17 mouse cellular contexts compared by ENCODE assay signal in the genomic region with DNA sequence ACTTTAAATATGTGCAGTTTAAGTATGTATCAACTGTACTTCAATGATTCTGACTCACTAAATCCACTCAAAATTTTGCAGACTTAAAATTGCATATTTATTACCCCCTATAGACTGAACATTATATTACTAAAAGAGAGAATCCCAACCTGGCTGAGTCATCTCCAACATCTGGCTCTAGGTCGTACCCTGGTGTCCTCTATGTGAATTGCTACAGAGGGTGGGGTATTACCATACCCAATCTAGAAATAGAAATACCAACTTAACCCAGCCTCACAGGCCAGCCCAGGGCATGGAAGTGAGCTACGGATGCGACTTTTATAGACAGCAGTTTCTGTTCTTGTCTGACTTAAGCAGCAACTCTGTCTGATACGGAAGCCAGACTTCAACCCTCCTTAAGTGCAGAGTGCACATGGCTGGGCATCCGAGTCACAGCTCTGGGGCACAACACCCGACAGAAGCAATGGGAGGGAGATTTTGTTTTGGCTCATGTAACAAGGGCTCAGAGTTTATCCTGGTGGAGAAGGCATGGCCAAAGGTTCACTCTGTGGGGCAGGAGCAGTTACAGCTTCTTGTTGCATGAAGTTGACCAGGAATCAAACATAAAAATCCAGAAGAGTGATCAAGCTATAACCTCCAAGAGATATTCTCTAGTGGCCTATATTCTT. TPM values are rescaled to one million over a fixed set of nuclear protein-coding genes. Genes with fewer than 3 reads are reported as not detected.
A peak's percentile ranks its signal among the peaks of the same experiment; 100 is the strongest.
DNase-seq lines count a peak whose midpoint lies in the region; TF ChIP-seq lines count a peak whose summit lies in the region.
"Had no signal": no experiment of that assay in that cellular context is flagged by ENCODE, and none has a peak within 500 bp of the region (broad histone marks: within the 10 kb centered on the region; RNA-seq: fewer than 3 reads in every experiment).

No protein-coding gene starts in this region.

- no peak for DNase-seq in layer of hippocampus, adult 2 months (ENCODE audit: low spot score in 2 of 2)
- no peak for DNase-seq in layer of hippocampus, postnatal 10 days (ENCODE audit: low spot score in 2 of 2)
- peak; percentile 19 for DNase-seq in 416B (ENCODE audit: low read depth)
- DNase-seq in brain, adult 2 months (ENCODE audit: low read depth, low spot score), result peak; percentile 27
- peak; percentile 73 for DNase-seq in layer of hippocampus, adult 9-11 months
- no peak for DNase-seq in spleen, postnatal 10 days (ENCODE audit: low spot score in 2 of 2)
- no peak for DNase-seq in lung, postnatal 36 days
- DNase-seq: cerebellum, postnatal 14 days; heart, postnatal 36 days; lung, embryonic 14.5 days; retina, postnatal 1 day; right cerebral cortex, postnatal 4 days had no signal

- no peak overlapping the region for H3K27ac ChIP-seq in layer of hippocampus, adult 2 months
- H3K27ac ChIP-seq: forebrain, embryonic 12.5 days; hindbrain, embryonic 15.5 days; limb, embryonic 13.5 days had no signal

- peak; percentile 17; the same call in 1 of the 2 replicates for TF ChIP-seq CTCF in layer of hippocampus, adult 2 months (conservative IDR thresholded peaks at IDR 0.05)

- H3K4me3 ChIP-seq in layer of hippocampus, adult 2 months, result no peak overlapping the region
- H3K4me3 ChIP-seq: forebrain, embryonic 12.5 days; hindbrain, embryonic 15.5 days; limb, embryonic 13.5 days had no signal

RNA-seq across cellular contexts. Expression of gene Afm, which starts 6.3 kb away (rescaled TPM):
- not detected for total RNA-seq in layer of hippocampus, adult 2 months (2021)
- not detected for total RNA-seq in layer of hippocampus, postnatal 10 days (2021)
- total RNA-seq: heart, postnatal 36 days; megakaryocyte, adult 5-6 weeks had no signal

RNA-seq across cellular contexts. Expression of gene Afp, which starts 21.9 kb away (rescaled TPM):
- total RNA-seq in layer of hippocampus, adult 2 months (2021), result not detected
- total RNA-seq in layer of hippocampus, postnatal 10 days (2021), result not detected
- total RNA-seq: adrenal gland, adult 18-20 months; heart, postnatal 36 days; megakaryocyte, adult 5-6 weeks had no signal

RNA-seq across cellular contexts. Expression of gene 5830473C10Rik, which starts 48.5 kb away (rescaled TPM):
- total RNA-seq in layer of hippocampus, adult 2 months (2021), result not detected
- under 1 TPM in 1 of 2 experiments, not detected in 1; 0.21 TPM for total RNA-seq in layer of hippocampus, postnatal 10 days (2021)
- total RNA-seq: adrenal gland, adult 18-20 months; heart, postnatal 36 days; megakaryocyte, adult 5-6 weeks had no signal

RNA-seq across cellular contexts. Expression of gene Alb, which starts 51.7 kb away (rescaled TPM):
- total RNA-seq in layer of hippocampus, adult 2 months (2021), result not detected
- total RNA-seq in layer of hippocampus, postnatal 10 days (2021), result not detected
- total RNA-seq: heart, postnatal 36 days; megakaryocyte, adult 5-6 weeks had no signal

Comparison
In these comparisons a context has a peak if more than half of its experiments do, and no peak if none do; other contexts are left out.
1. DNase-seq: peak in 416B (single experiment), brain, adult 2 months (single experiment) and layer of hippocampus, adult 9-11 months (single experiment); none in layer of hippocampus, adult 2 months (0 of 2), layer of hippocampus, postnatal 10 days (0 of 2), spleen, postnatal 10 days (0 of 2) and lung, postnatal 36 days (single experiment).